Mouse (Mus musculus): ENCODE data around the gene Dnlz.

- no peak for TF ChIP-seq POLR2A (IDR thresholded peaks at IDR 0.05; ENCODE audit: extremely low read depth, insufficient read depth, low read length)
- no peak for TF ChIP-seq CTCF (IDR thresholded peaks at IDR 0.05; ENCODE audit: extremely low read depth, insufficient read depth, low read length)
Observed at GRCm38 (mm10) chr2:26363481-26363880, 11.6 kb upstream of the Dnlz start.

Measured in cortical plate, adult 2 months (tissue).